Mouse (Mus musculus) right cerebral cortex, postnatal 10 days (tissue): Measurements from ENCODE around the gene Alg14.

Source experiments
- DNase-seq, 2 experiments: peaks; one replicate each; pipeline ENCODE4 v3.0.0; 2021; ENCODE audit warnings: low spot score in 2 of 2

Gene Alg14

DNA sequence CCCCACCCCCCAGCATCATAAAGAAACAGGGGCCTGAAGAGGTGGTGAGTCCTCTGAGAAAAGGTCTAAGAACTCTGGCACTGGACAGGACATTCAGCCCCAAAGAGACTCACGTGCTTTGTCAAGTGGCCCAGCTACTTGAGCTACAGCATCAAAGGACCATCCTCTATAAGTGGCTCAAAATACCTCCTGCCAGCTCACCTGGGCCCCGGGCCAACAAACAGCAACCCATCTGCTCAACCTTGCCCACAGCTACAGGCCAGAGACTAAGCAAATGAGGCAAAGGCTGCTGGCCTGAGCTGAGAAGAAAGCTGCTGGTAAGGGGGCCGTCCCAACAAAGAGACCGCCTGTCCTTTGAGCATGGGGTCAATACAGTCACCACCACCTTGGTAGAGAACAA lies 14.0 kb upstream of the Alg14 start:
- no peak for DNase-seq

DNA sequence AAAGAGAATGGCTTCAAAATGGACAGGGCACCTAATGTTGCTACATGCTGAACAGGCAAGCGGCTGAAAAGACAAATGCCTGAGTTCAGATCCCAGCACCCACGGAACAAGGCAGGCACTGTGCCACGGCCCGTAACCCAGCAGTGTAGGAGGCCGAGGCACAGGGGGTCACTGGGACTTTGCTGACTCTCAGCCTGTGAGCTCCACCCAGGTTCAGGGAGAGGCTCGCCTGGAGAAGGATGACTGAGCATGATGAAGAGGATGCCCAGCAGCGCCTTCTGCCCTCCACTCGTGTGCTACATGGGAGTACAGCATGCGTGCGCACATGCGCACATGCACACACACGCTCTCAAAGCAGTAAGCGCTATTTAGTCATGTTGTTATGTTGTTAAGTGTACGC lies 11.9 kb upstream of the Alg14 start:
- DNase-seq = no peak

- no peak for DNase-seq
These were observed 8.6 kb upstream of the Alg14 start, which contains the start of gene Tmem56 for GRCm38 (mm10) chr3:121282998-121283397. Tmem56 (minus strand) TSS chr3:121283098.

GRCm38 (mm10) chr3:121285219-121285618 lies 6.4 kb upstream of the Alg14 start:
- no peak for DNase-seq

DNA sequence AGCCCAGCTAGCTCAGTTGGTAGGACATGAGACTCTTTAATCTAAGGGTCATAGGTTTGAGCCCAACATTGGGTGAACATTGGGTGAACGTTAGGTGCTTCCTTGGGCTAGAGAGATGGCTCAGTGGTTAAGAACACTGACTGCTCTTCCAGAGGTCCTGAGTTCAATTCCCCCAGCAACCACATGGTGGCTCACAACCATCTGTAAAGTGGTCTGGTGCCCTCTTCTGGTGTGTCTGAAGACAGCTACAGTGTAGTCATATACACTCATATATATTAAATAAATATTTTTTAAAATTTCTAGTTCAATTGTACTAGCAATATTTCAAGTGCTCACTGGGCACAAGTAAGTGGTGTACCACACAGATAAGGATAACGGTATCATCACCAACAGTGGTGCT lies 4.4 kb upstream of the Alg14 start:
- DNase-seq = no peak

GRCm38 (mm10) chr3:121290681-121291080 lies 892 bp upstream of the Alg14 start:
- DNase-seq = no peak

- DNase-seq = no peak
These were observed 381 bp upstream of the Alg14 start for GRCm38 (mm10) chr3:121291225-121291559.

- DNase-seq = no peak
These were observed 2.6 kb downstream of the Alg14 start for GRCm38 (mm10) chr3:121294200-121294599.

DNA sequence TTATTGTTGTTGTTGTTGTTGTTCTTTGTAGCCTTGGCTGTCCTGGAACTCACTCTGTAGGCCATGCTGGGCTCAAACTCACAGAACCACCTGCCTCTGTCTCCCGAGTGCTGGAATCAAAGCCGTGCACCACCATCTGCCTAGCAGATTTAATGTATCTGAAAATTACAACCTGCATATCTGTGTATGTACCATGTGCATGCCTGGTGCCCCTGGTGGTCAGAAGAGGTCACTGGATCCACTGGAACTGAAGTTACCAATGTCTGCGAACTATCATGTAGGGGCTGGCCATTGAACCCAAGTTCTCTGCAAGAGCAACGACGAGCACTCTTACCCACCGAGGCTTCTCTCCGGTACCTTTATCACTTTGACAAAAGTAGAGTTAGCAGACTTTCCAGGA lies 15.1 kb downstream of the Alg14 start:
- DNase-seq = no peak

- DNase-seq = peak; percentile 75 to 86
These were observed 16.1 kb downstream of the Alg14 start for GRCm38 (mm10) chr3:121307532-121308234.

DNA sequence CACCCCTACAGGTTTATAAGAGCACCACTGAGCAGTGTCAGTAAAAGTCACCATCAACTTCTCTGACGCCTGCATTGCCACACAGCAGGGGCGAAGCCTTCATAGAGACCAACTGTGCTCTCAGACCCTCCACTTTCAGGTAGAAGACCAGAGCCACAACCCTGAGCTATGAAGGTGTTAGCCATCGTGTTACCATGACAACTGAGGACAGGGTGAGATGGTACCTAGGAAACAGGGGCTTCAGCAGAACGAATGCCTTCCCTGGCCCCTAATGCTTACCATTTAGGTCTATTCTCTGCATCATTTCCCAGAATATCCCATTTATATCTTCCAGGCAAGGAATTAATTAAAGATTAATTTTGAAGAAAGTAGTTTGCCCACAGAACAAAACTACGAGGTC lies 17.4 kb downstream of the Alg14 start:
- no peak for DNase-seq

DNA sequence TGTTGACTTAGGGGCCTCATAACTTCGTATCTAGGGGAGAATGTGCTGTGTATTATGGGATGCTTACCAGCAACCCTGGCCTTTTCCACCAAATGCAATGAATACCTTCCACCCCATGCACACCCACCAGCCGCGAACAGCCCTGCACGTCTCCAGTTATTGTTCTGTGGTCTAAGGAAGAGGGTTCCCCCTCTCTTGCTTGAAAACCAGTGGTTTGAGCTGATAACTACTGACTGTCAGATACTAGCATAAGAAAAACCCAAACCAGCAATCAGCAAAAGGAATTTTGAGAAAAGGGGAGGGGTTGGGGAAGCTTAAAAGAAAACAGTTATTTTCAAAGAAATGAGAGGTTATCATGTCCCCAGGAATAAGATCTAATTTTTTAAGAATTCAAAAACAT lies 17.9 kb downstream of the Alg14 start:
- no peak for DNase-seq

GRCm38 (mm10) chr3:121309896-121310714 lies 18.5 kb downstream of the Alg14 start:
- no peak for DNase-seq

- DNase-seq = no peak
These were observed 20.9 kb downstream of the Alg14 start for GRCm38 (mm10) chr3:121312426-121312825.

GRCm38 (mm10) chr3:121312979-121313378 lies 21.4 kb downstream of the Alg14 start:
- no peak for DNase-seq

- DNase-seq = no peak
These were observed 22.6 kb downstream of the Alg14 start for GRCm38 (mm10) chr3:121314149-121314548.

DNA sequence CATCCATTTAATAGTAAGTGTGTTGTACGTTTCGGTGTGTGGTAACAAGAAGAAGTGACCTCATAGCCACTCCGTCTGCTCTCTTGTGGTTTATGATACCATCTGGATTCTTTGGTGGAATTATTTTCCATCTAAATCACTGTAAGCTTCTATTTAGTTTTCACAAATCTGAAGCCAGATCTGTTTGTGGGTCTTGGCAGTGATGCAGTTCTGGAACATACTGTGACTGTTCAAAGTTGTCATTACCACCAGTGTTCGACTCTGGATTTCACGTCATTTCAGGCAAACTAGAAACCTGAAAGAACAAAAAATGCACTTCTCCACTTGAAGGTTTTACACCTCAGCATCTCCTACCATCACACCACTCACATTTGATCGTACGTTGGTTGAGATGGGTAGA lies 23.9 kb downstream of the Alg14 start:
- DNase-seq = no peak

- DNase-seq = no peak
These were observed 28.3 kb downstream of the Alg14 start for GRCm38 (mm10) chr3:121319906-121320305.

- DNase-seq = no peak
These were observed 29.3 kb downstream of the Alg14 start for GRCm38 (mm10) chr3:121320896-121321295.

- DNase-seq = no peak
These were observed 31.8 kb downstream of the Alg14 start for GRCm38 (mm10) chr3:121323371-121323770.

- DNase-seq = no peak
These were observed 35.8 kb downstream of the Alg14 start for GRCm38 (mm10) chr3:121327406-121327805.

- no peak for DNase-seq
These were observed 38.1 kb downstream of the Alg14 start for GRCm38 (mm10) chr3:121329647-121330046.

- DNase-seq = no peak
These were observed 38.7 kb downstream of the Alg14 start for GRCm38 (mm10) chr3:121330244-121330646.
